Mouse (Mus musculus): ENCODE measurements around the gene Aox1. TPM values are rescaled to one million over a fixed set of nuclear protein-coding genes. Genes with fewer than 3 reads are reported as not detected.

The Aox1 gene
- total RNA-seq, 1 experiment from 2014 or later, result not detected

Other genes starting within 250 kb of the Aox1 start
- gene Sgo2a, start 34.0 kb upstream of the Aox1 start, total RNA-seq (2017), result 31.2 and 32.4 TPM in 2 replicates
- gene Kctd18, start 11.0 kb upstream of the Aox1 start, total RNA-seq (2017), result 16.5 and 29.2 TPM in 2 replicates
- not detected in 2 replicates for gene Aox3, start 83.2 kb downstream of the Aox1 start, total RNA-seq (2017)
- gene Aox4, start 180.5 kb downstream of the Aox1 start, total RNA-seq (2017), result 0.10 and 0.27 TPM in 2 replicates
- 0.09 TPM in 1 of 2 replicates, not detected in the other for gene Aox2, start 248.4 kb downstream of the Aox1 start, total RNA-seq (2017)

All from common myeloid progenitor, adult 5-6 weeks (primary cell).